Mouse (Mus musculus) lung, postnatal 0 days (tissue): Measurements from ENCODE around the gene Stk10. TPM values are rescaled to one million over a fixed set of nuclear protein-coding genes. Genes with fewer than 3 reads are reported as not detected.

ENCODE experiments used
- ATAC-seq: fragments of 200-750 bp; cut with Nextera tagmentation; 2 replicates; pipeline ENCODE4 v1.8.0; 2017; ENCODE audit warnings: moderate library complexity
- DNase-seq: peaks from one replicate; pipeline ENCODE4 v3.0.0-alpha.2; 2016; ENCODE audit warnings: low spot score
- H3K27ac ChIP-seq: fragments of 300-500 bp; sonication (generic); 2 replicates; pipeline ENCODE4 v1.5.1; 2014; ENCODE audit warnings: antibody characterized with exemption, mild to moderate bottlenecking, low read length, mixed read lengths
- H3K27me3 ChIP-seq: fragments of 300-500 bp; sonication (generic); replicated peaks from 2 replicates; pipeline ENCODE4 v1.6.1; 2014; ENCODE audit warnings: low read length, mixed read lengths; ENCODE audit not compliant: insufficient read depth
- H3K36me3 ChIP-seq: fragments of 300-500 bp; sonication (generic); 2 replicates; pipeline ENCODE4 v1.6.1; 2014; ENCODE audit warnings: low read length, mixed read lengths; ENCODE audit not compliant: insufficient read depth
- H3K4me1 ChIP-seq: fragments of 300-500 bp; sonication (generic); 2 replicates; pipeline ENCODE4 v1.6.1; 2014; ENCODE audit warnings: antibody characterized with exemption, low read depth, low read length, mixed read lengths; ENCODE audit not compliant: insufficient read depth
- H3K4me2 ChIP-seq: fragments of 300-500 bp; sonication (generic); replicated peaks from 2 replicates; pipeline ENCODE4 v1.6.1; 2014; ENCODE audit warnings: low read depth, mild to moderate bottlenecking, low read length, moderate library complexity, mixed read lengths
- H3K4me3 ChIP-seq: fragments of 300-500 bp; sonication (generic); 2 replicates; pipeline ENCODE4 v1.5.1; 2014; ENCODE audit warnings: low read depth, low read length
- H3K9ac ChIP-seq: fragments of 300-500 bp; sonication (generic); replicated peaks from 2 replicates; pipeline ENCODE4 v1.6.1; 2014; ENCODE audit warnings: low read depth, mild to moderate bottlenecking
- H3K9me3 ChIP-seq: fragments of 300-500 bp; sonication (generic); 2 replicates; pipeline ENCODE4 v1.6.1; 2016; ENCODE audit warnings: low read length, mixed read lengths
- CTCF ChIP-seq: IDR thresholded peaks from 2 replicates; pipeline ENCODE4 v1.5.1; 2016; ENCODE audit warnings: antibody characterized with exemption, mild to moderate bottlenecking
- EP300 ChIP-seq: IDR thresholded peaks from 2 replicates; pipeline ENCODE4 v1.6.1; 2016; ENCODE audit warnings: antibody characterized with exemption, mild to moderate bottlenecking, control low read depth
- WGBS: fragments of 180-500 bp; shearing (Covaris S2); extraction: QIAGEN DNeasy Blood & Tissue Kit; methylation state at CpG from one replicate; pipeline ENCODE4 v1.1.7; 2014; 5-methylcytosine and 5-hydroxymethylcytosine counted together
- polyA plus RNA-seq: library from polyadenylated mRNA; unstranded; fragments of >200 nt; fragmentation: Nextera tagmentation; extraction: Ambion mirVana; gene quantifications from 2 replicates; pipeline ENCODE4 v1.2.1, GENCODE M21; 2015

Gene Stk10
- polyA plus RNA-seq, 1 experiment from 2014 or later, result 1.9 TPM

- H3K27ac ChIP-seq, result no peak overlapping the region
- no peak overlapping the region for H3K9ac ChIP-seq
- no peak overlapping the region for H3K4me2 ChIP-seq
- TF ChIP-seq EP300 (no peak), CTCF (peak; percentile 97)
- WGBS, result 28% methylated on average over 15 of the region's 15 CpGs
- no peaks in the 10 kb centered on the region for H3K36me3 ChIP-seq
- ATAC-seq (no peak; the same call in 1 of the 2 replicates), DNase-seq (peak; percentile 62)
- no peaks in the 10 kb centered on the region for H3K4me1 ChIP-seq
- H3K9me3 ChIP-seq, result no peaks in the 10 kb centered on the region
- H3K4me3 ChIP-seq, result no peak overlapping the region
- H3K27me3 ChIP-seq, result no peaks in the 10 kb centered on the region
These were observed 55.2 kb downstream of the Stk10 start for GRCm38 (mm10) chr11:32588090-32588891.

- no peak overlapping the region for H3K9ac ChIP-seq
- DNase-seq, result no peak
- H3K36me3 ChIP-seq, result no peaks in the 10 kb centered on the region
- no peak for ATAC-seq
- H3K4me2 ChIP-seq, result no peak overlapping the region
- 74% methylated on average over 11 of the region's 11 CpGs for WGBS
- no peaks in the 10 kb centered on the region for H3K4me1 ChIP-seq
- no peak for TF ChIP-seq EP300
- no peak for TF ChIP-seq CTCF
- no peak overlapping the region for H3K27ac ChIP-seq
- H3K4me3 ChIP-seq, result no peak overlapping the region
- H3K27me3 ChIP-seq, result no peaks in the 10 kb centered on the region
- no peaks in the 10 kb centered on the region for H3K9me3 ChIP-seq
These were observed 55.7 kb downstream of the Stk10 start for GRCm38 (mm10) chr11:32588892-32589172.

GRCm38 (mm10) chr11:32589201-32589600 lies 56.1 kb downstream of the Stk10 start:
- Histone ChIP-seq H3K9ac (no peak overlapping the region), H3K27ac (no peak overlapping the region), H3K36me3 (no peaks in the 10 kb centered on the region), H3K4me1 (no peaks in the 10 kb centered on the region), H3K4me3 (no peak overlapping the region), H3K27me3 (no peaks in the 10 kb centered on the region), H3K9me3 (no peaks in the 10 kb centered on the region), H3K4me2 (no peak overlapping the region)
- TF ChIP-seq EP300, result no peak
- no peak for TF ChIP-seq CTCF
- ATAC-seq, result no peak
- 88% methylated on average over 12 of the region's 12 CpGs for WGBS
- DNase-seq, result no peak

GRCm38 (mm10) chr11:32589791-32590190 lies 56.7 kb downstream of the Stk10 start:
- no peak for DNase-seq
- H3K4me2 ChIP-seq, result no peak overlapping the region
- H3K4me1 ChIP-seq, result no peaks in the 10 kb centered on the region
- H3K9ac ChIP-seq, result no peak overlapping the region
- no peak for ATAC-seq
- H3K36me3 ChIP-seq, result no peaks in the 10 kb centered on the region
- TF ChIP-seq EP300, result no peak
- TF ChIP-seq CTCF, result no peak
- H3K4me3 ChIP-seq, result no peak overlapping the region
- no peaks in the 10 kb centered on the region for H3K27me3 ChIP-seq
- no peaks in the 10 kb centered on the region for H3K9me3 ChIP-seq
- H3K27ac ChIP-seq, result no peak overlapping the region
- 80% methylated on average over 8 of the region's 8 CpGs for WGBS

- no peak for TF ChIP-seq CTCF
- TF ChIP-seq EP300, result no peak
- H3K4me1 ChIP-seq, result no peaks in the 10 kb centered on the region
- no peak for ATAC-seq
- no peak overlapping the region for H3K4me2 ChIP-seq
- no peak overlapping the region for H3K4me3 ChIP-seq
- no peak overlapping the region for H3K27ac ChIP-seq
- no peaks in the 10 kb centered on the region for H3K9me3 ChIP-seq
- WGBS, result 76% methylated on average over 6 of the region's 6 CpGs
- H3K36me3 ChIP-seq, result no peaks in the 10 kb centered on the region
- no peak overlapping the region for H3K9ac ChIP-seq
- DNase-seq, result no peak
- H3K27me3 ChIP-seq, result no peaks in the 10 kb centered on the region
These were observed 57.1 kb downstream of the Stk10 start for GRCm38 (mm10) chr11:32590205-32590604.

- Histone ChIP-seq H3K36me3 (no peaks in the 10 kb centered on the region), H3K4me3 (no peak overlapping the region), H3K9ac (no peak overlapping the region), H3K27me3 (no peaks in the 10 kb centered on the region), H3K27ac (no peak overlapping the region), H3K4me1 (no peaks in the 10 kb centered on the region), H3K9me3 (no peaks in the 10 kb centered on the region), H3K4me2 (no peak overlapping the region)
- ATAC-seq, result no peak
- DNase-seq, result peak; percentile 17
- WGBS, result 71% methylated on average over 12 of the region's 12 CpGs
- TF ChIP-seq CTCF (peak; percentile 61), EP300 (no peak)
These were observed 59.1 kb downstream of the Stk10 start for GRCm38 (mm10) chr11:32591921-32592850.
